Mouse (Mus musculus) kidney, adult 18-20 months (tissue): ENCODE measurements around the gene Itih1.

Experiments
- DNase-seq: peaks from one replicate; pipeline ENCODE4 v3.0.0; 2021

Itih1 gene

DNA sequence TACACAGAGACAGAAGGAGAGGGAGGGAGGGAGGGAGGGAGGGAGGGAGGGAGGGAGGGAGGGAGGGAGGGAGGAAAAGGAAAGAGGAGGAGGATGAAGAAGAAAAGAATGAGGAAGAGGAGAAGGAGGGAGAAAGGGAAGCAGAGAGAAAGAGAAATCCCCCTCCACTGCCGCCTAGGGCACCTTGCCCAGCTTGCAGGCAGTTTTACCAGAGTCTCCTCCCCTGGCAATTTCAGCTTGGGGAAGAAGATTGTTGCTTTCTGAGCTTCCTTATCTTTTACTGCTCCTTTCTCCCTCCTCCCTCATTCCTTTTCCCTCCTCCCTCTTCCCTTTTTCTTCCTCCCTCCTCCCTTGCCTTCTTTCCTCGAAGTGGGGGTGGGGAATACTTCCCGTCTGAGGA lies 40.1 kb downstream of the Itih1 start:
- DNase-seq = no peak

DNA sequence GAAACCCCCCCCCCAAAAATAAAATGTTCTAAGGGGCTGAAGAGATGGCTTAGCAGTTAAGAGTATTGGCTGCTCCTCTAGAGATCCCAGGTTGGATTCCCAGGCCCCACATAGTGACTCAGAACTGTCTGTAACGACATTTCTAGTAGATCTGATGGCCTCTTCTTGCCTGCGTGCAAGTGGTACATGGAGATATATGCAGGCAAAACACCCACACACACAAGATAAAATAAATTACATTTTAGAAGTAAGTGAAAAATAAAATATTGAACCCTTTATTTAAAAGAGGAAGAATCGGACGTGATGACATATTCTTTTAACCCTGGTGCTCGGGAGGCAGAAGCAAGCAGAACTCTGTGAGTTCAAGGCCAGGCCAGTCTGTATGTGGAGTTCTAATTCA lies 40.5 kb downstream of the Itih1 start:
- DNase-seq = no peak

DNA sequence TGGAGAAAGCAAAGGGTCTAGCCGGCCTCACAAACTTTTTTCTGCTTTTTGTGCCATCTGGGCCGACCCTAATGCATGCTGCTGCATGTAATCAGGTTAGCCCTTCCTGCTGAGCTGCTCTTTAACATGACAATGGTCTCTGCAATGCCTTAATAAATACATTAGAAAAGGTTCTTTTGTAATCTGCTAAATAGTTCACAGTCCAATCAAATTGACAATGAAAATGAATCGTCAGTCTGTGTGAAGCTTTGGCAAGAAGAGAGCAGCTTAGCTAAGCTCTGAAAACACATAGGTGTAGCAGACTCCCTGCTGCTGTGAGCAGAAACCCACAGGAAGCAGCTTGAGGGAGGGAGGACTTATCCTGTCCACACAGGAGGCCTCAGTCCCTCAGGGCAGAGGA lies 43.1 kb downstream of the Itih1 start:
- DNase-seq = no peak

DNA sequence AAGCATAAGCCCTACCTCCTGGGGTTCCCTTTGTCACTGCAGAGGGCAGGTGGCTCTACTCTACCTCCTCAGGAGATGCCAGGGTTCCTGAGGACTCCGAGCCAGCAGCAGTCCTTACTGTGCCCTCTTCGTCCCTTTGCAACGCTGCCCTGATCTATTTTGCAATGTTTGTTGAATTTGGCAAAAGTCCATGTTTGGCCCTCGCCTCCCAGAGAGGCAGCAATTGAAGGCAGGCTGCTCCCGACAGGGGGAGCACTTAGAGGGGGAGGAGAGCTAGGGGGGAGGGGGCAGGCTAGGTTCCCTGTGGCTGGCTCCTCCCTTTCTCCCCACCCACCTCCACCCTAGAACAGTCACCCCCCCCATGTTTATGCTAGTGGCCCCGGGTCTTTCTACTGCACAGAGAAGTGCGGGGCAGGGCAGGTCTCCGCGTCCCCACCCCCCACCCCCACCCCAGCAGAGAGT lies 54.8 kb downstream of the Itih1 start:
- peak; percentile 57 for DNase-seq

DNA sequence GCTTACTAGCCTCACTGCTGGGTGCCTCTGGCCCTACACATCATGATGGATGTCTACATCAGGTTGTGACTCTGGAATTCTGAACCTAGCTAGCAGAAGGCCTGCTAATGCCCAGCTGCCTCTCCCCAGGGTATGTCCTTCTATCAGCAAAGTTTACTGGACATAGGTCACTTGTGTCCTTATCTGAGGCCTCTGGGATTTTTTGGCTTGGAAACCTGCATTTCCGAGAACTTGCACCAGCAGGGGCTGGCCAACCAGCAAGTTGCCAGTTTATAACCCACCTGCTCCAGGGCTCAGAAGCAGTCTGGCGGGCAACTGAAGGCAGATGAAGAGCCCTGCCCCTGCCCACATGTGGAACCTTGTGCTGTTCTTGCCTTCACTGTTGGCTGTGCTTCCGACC lies 56.9 kb downstream of the Itih1 start, which contains the start of gene Itih4:
TSS of gene Itih4 (plus strand) at position 273 of the 400 bp plus-strand sequence.
- DNase-seq = no peak

- DNase-seq = no peak
Observed at GRCm38 (mm10) chr14:30885298-30885697, 57.8 kb downstream of the Itih1 start.

- DNase-seq = no peak
Observed at GRCm38 (mm10) chr14:30881718-30882108, 61.4 kb downstream of the Itih1 start.

DNA sequence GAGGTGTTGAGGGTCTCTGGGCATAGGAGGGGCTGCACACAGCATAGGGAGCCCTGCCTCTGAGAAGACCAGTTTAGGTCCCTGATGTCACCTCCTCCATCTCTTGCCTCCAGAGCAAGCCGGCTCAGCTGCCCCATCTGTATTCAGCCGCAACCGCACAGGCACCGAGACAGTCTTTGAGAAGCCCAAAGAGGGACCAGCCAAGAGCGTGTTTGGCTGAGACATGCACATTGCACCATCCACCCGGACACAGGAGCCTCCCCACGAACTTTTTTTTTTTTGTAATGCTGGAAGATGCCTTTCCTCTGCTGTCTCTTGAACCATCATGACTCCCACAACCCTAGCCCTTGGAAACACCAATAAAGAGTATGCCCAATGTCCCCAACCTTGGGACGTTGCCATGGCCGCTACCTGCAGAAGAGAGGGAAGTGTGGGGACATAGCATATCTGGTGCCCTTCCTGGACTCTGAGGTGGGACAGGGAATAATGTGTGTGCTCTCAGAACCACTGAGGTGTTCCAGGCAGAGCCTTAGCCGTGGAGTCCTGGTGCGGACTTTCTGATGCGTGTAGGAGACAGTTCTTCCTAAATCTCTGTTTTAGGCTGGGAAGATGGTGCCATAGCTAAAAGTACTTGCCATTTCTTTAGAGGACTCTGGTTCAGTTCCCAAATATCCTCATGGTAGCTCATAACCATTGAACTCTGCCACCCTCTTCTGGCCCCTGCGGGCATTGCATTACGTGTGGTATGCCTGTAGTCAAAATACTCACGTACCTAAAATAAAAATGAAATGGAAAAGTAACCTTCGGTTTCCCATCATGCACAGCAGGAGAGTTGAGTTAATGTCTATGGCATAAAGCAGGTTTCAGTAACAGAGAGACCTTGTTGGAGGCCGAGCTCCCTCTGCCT lies 62.0 kb downstream of the Itih1 start:
- DNase-seq = peak; percentile 65

- no peak for DNase-seq
Observed at GRCm38 (mm10) chr14:30880251-30880650, 62.8 kb downstream of the Itih1 start.

GRCm38 (mm10) chr14:30879794-30880193 lies 63.3 kb downstream of the Itih1 start:
- DNase-seq = no peak
